ENCODE assay signal across 24 mouse cellular contexts in the genomic region with DNA sequence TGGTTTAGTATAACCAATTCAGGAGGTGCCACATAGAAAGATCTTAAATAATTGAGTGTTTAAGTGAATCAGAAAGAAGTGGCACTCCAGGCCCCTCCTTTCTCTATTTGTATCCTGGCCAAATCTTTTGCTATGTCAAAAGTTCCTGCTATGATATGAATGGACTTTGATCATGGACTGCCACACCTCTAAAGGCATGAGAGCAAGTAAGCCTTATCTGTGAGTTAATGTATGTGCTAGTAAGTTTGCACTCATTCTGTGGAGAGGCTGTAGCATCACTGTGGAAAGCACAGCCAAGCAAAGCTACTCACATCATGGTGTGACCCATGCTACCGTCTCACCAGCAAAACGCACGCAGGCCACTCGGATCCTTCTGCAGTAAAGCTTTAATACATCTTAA.
"Had no signal": no experiment of that assay in that cellular context is flagged by ENCODE, and none has a peak within 500 bp of the region (broad histone marks: within the 10 kb centered on the region; RNA-seq: fewer than 3 reads in every experiment).

No protein-coding gene starts in this region.

- H3K4me2 ChIP-seq: liver, embryonic 13.5 days; liver, embryonic 15.5 days; lung, embryonic 15.5 days; midbrain, embryonic 11.5 days; midbrain, embryonic 13.5 days; neural tube, embryonic 13.5 days; neural tube, embryonic 15.5 days had no signal

- H3K27me3 ChIP-seq: liver, embryonic 13.5 days; liver, embryonic 15.5 days; lung, embryonic 15.5 days; megakaryocyte, embryonic 14.5 days; midbrain, embryonic 13.5 days; neural tube, embryonic 13.5 days; neural tube, embryonic 15.5 days had no signal

- H3K9me3 ChIP-seq: liver, embryonic 13.5 days; liver, embryonic 15.5 days; lung, embryonic 15.5 days; megakaryocyte, embryonic 14.5 days; midbrain, embryonic 13.5 days; neural tube, embryonic 13.5 days; neural tube, embryonic 15.5 days had no signal

- DNase-seq: liver, embryonic 13.5 days; liver, postnatal 0 days; lung, adult 2 months; lung, postnatal 14 days; lung, postnatal 36 days; retina, postnatal 1 day; right cerebral cortex, adult 18-20 months; right cerebral cortex, postnatal 25 days; right cerebral cortex, postnatal 4 days; spleen, adult 18-20 months; thymus, adult 18-20 months; thymus, postnatal 14 days; thymus, postnatal 36 days had no signal

- H3K36me3 ChIP-seq: liver, embryonic 13.5 days; liver, embryonic 15.5 days; lung, embryonic 15.5 days; midbrain, embryonic 13.5 days; neural tube, embryonic 13.5 days; neural tube, embryonic 15.5 days had no signal

- H3K9ac ChIP-seq: liver, embryonic 13.5 days; liver, embryonic 15.5 days; liver, postnatal 0 days; lung, embryonic 15.5 days; midbrain, embryonic 13.5 days; neural tube, embryonic 13.5 days; neural tube, embryonic 15.5 days had no signal

- H3K4me3 ChIP-seq: liver, embryonic 13.5 days; liver, embryonic 15.5 days; lung, embryonic 15.5 days; megakaryocyte, embryonic 14.5 days; midbrain, embryonic 13.5 days; myocyte; neural tube, embryonic 13.5 days; neural tube, embryonic 15.5 days had no signal

- H3K4me1 ChIP-seq: liver, embryonic 13.5 days; liver, embryonic 15.5 days; lung, embryonic 15.5 days; megakaryocyte, embryonic 14.5 days; midbrain, embryonic 13.5 days; neural tube, embryonic 13.5 days; neural tube, embryonic 15.5 days had no signal

- H3K27ac ChIP-seq: liver, embryonic 13.5 days; liver, embryonic 15.5 days; lung, embryonic 15.5 days; macrophage; midbrain, embryonic 13.5 days; neural tube, embryonic 13.5 days; neural tube, embryonic 15.5 days had no signal

- ATAC-seq: liver, postnatal 0 days; lung, postnatal 0 days; midbrain, embryonic 13.5 days; midbrain, embryonic 16.5 days had no signal
